ENCODE assay signal across 2 mouse cellular contexts in the genomic region with DNA sequence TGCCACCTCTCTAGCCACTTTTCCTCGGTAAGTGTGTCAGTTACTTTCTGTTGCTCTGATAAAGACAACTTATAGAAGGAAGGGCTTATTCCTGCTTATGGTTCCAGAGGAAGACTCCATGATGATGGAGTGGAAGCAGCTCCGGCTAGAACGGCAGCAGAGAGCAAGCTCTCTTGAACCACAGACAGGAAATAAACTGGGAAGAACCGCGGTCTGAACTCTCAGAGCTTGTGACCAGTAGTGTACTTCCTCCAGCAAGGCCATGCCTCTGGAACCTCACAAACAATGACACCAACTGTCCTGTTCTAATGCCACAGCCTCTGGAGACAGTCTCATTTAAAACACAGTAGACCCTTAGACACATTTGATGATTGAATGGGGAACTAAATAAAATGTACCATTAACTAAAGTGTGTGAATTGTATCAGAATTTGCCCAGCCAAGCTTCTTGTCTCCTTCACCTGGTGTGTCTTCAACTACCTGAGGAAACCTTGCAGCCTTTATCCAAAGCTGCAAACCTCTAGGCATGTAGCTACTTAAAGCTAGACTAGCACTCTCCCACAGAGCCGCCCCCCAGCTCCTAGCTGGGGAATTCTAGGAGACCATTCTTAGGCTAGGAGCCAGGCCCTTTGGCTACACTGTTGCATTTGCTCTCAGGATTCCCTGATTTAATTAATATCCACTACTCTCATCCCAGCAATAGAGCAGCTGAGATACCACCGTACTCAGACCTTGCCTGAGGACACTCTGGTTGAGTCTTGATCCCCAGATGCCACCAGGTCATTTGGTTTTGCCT.
TF ChIP-seq lines count a peak whose summit lies in the region.

No protein-coding gene starts in this region.

TF ChIP-seq in MEL, 35 proteins besides CTCF, POLR2A, EP300 and RAD21 (continued from another document):
- 0 out of 2 replicates have a peak, but pooled peaks have one; percentile 14 for TF ChIP-seq HCFC1 (IDR thresholded peaks at IDR 0.05; ENCODE audit: low read depth, low read length)
- TF ChIP-seq MXI1 (IDR thresholded peaks at IDR 0.05; ENCODE audit: low read depth, low read length): peak; percentile 48; the same call in 1 of the 2 replicates
- TF ChIP-seq SMC3 (IDR thresholded peaks at IDR 0.05; ENCODE audit: low read depth, low read length): no peak
- TF ChIP-seq ZMIZ1 (IDR thresholded peaks at IDR 0.05; ENCODE audit: low read depth, low read length): peak; percentile 46; the same call in 1 of the 2 replicates
- TF ChIP-seq CHD1 (IDR thresholded peaks at IDR 0.05; ENCODE audit: low read depth, low read length): 0 out of 2 replicates have a peak, but pooled peaks have one; percentile 73
- no peak for TF ChIP-seq MYC (IDR thresholded peaks at IDR 0.05; ENCODE audit: low read depth, low read length)
- 0 out of 2 replicates have a peak, but pooled peaks have one; percentile 5 for TF ChIP-seq MYB (IDR thresholded peaks at IDR 0.05; ENCODE audit: low read depth, low read length)
- no peak for TF ChIP-seq GABPA (IDR thresholded peaks at IDR 0.05; ENCODE audit: low read depth, low read length)

TF ChIP-seq in myocyte, 11 proteins besides CTCF, POLR2A, EP300 and RAD21 (continued from another document):
- no peak for TF ChIP-seq MAX (IDR thresholded peaks at IDR 0.05; ENCODE audit: low read depth)
- no peak for TF ChIP-seq TCF3 (IDR thresholded peaks at IDR 0.05; ENCODE audit: insufficient read length, low read depth)
- no peak for TF ChIP-seq SRF (IDR thresholded peaks at IDR 0.05; ENCODE audit: control insufficient read depth, insufficient read length, low read depth)
- no peak for TF ChIP-seq CEBPB (IDR thresholded peaks at IDR 0.05; ENCODE audit: insufficient read depth, poor library complexity, severe bottlenecking)
- TF ChIP-seq E2F4 (IDR thresholded peaks at IDR 0.05; ENCODE audit: insufficient read depth): no peak
- TF ChIP-seq POLR2AphosphoS2 (IDR thresholded peaks at IDR 0.05; ENCODE audit: insufficient read length, low read depth): no peak
TF ChIP-seq in myocyte: peak in this region for 0.
